Mouse (Mus musculus): ENCODE data around the gene Npas1. TPM values are rescaled to one million over a fixed set of nuclear protein-coding genes. Genes with fewer than 3 reads are reported as not detected.

Gene Npas1
- polyA plus RNA-seq (2014; fragmentation: Nextera tagmentation; extraction: Ambion mirVana) = 0.10 and 0.11 TPM in 2 replicates

GRCm38 (mm10) chr7:16477628-16478027 is at the start of gene Npas1:
Gene Npas1, minus strand, starts transcription at chr7:16477728.
- ATAC-seq (ENCODE audit: low read depth) = no peak
- WGBS = 87% methylated on average over 8 of the region's 8 CpGs
- peaks cover 53% of the 10 kb centered on the region for H3K27me3 ChIP-seq (replicated peaks; ENCODE audit: control insufficient read depth, insufficient read depth, low read length)

GRCm38 (mm10) chr7:16525995-16526394 is 48.5 kb upstream of the Npas1 start:
- WGBS = 85% methylated on average over 2 of the region's 2 CpGs
- Histone ChIP-seq H3K9me3 (ENCODE audit: control insufficient read depth, low read length) (no peaks in the 10 kb centered on the region), H3K9ac (ENCODE audit: low read depth, low read length) (no peak overlapping the region), H3K4me1 (ENCODE audit: control insufficient read depth, insufficient read depth, low read length) (no peaks in the 10 kb centered on the region), H3K27me3 (replicated peaks; ENCODE audit: control insufficient read depth, insufficient read depth, low read length) (no peaks in the 10 kb centered on the region), H3K27ac (replicated peaks; ENCODE audit: low read depth, low read length) (no peak overlapping the region), H3K4me2 (ENCODE audit: low read depth, low read length) (no peak overlapping the region), H3K4me3 (ENCODE audit: low read depth, low read length) (no peak overlapping the region), H3K36me3 (ENCODE audit: control insufficient read depth, insufficient read depth, low read length) (no peaks in the 10 kb centered on the region; the same call in 1 of the 2 replicates)
- DNase-seq (ENCODE audit: low spot score) (no peak), ATAC-seq (ENCODE audit: low read depth) (no peak)

More at GRCm38 (mm10) chr7:16477628-16478027, at the start of gene Npas1:
- Histone ChIP-seq H3K9ac (ENCODE audit: low read depth, low read length) (no peak within 1 kb of the TSS), H3K36me3 (ENCODE audit: control insufficient read depth, insufficient read depth, low read length) (no peaks in the 10 kb centered on the region), H3K4me1 (ENCODE audit: control insufficient read depth, insufficient read depth, low read length) (no peaks in the 10 kb centered on the region), H3K4me3 (ENCODE audit: low read depth, low read length) (peak within 1 kb of the TSS; percentile 27), H3K4me2 (ENCODE audit: low read depth, low read length) (peak within 1 kb of the TSS; percentile 51), H3K27ac (replicated peaks; ENCODE audit: low read depth, low read length) (no peak within 1 kb of the TSS), H3K9me3 (ENCODE audit: control insufficient read depth, low read length) (no peaks in the 10 kb centered on the region)
- no peak for DNase-seq (ENCODE audit: low spot score)

- Histone ChIP-seq H3K9ac (ENCODE audit: low read depth, low read length) (no peak overlapping the region), H3K27me3 (replicated peaks; ENCODE audit: control insufficient read depth, insufficient read depth, low read length) (no peaks in the 10 kb centered on the region), H3K27ac (replicated peaks; ENCODE audit: low read depth, low read length) (no peak overlapping the region), H3K4me1 (ENCODE audit: control insufficient read depth, insufficient read depth, low read length) (no peaks in the 10 kb centered on the region), H3K4me3 (ENCODE audit: low read depth, low read length) (no peak overlapping the region), H3K9me3 (ENCODE audit: control insufficient read depth, low read length) (no peaks in the 10 kb centered on the region), H3K36me3 (ENCODE audit: control insufficient read depth, insufficient read depth, low read length) (no peaks in the 10 kb centered on the region; the same call in 1 of the 2 replicates), H3K4me2 (ENCODE audit: low read depth, low read length) (no peak overlapping the region)
- 68% methylated on average over 3 of the region's 3 CpGs for WGBS
- ATAC-seq (ENCODE audit: low read depth) = no peak
- DNase-seq (ENCODE audit: low spot score) = peak; percentile 9
Measured at GRCm38 (mm10) chr7:16525448-16525847, 47.9 kb upstream of the Npas1 start.

- Histone ChIP-seq H3K27me3 (replicated peaks; ENCODE audit: control insufficient read depth, insufficient read depth, low read length) (no peaks in the 10 kb centered on the region), H3K4me2 (ENCODE audit: low read depth, low read length) (no peak overlapping the region), H3K27ac (replicated peaks; ENCODE audit: low read depth, low read length) (no peak overlapping the region), H3K9ac (ENCODE audit: low read depth, low read length) (no peak overlapping the region), H3K9me3 (ENCODE audit: control insufficient read depth, low read length) (no peaks in the 10 kb centered on the region), H3K4me3 (ENCODE audit: low read depth, low read length) (no peak overlapping the region), H3K36me3 (ENCODE audit: control insufficient read depth, insufficient read depth, low read length) (no peaks in the 10 kb centered on the region), H3K4me1 (ENCODE audit: control insufficient read depth, insufficient read depth, low read length) (no peaks in the 10 kb centered on the region)
- DNase-seq (ENCODE audit: low spot score) (peak; percentile 32), ATAC-seq (ENCODE audit: low read depth) (no peak)
- WGBS = 62% methylated on average over 2 of the region's 2 CpGs
Measured at GRCm38 (mm10) chr7:16524308-16524707, 46.8 kb upstream of the Npas1 start.

DNA sequence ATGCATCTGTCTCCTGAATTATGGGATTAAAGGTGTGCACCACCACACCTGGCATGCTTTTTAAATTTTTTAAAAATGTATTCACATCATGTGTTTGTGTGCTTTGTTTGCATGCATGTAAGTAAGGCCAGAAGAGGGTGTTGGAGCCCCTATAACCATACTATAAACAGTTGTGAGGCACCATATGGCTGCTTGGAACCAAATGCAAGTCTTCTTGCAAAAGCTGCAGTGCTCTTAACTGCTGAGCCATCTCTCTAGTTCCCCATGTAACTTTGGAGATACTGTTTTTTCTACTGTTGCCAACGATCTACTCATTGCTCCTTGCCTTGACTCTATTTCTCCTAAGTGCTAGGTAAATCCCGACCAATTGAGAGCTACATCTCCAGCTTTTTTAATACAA is 41.8 kb upstream of the Npas1 start:
- H3K27me3 ChIP-seq (replicated peaks; ENCODE audit: control insufficient read depth, insufficient read depth, low read length) = no peaks in the 10 kb centered on the region
- WGBS = 90% methylated on average over 2 of the region's 2 CpGs
- ATAC-seq (ENCODE audit: low read depth) = no peak
- H3K4me3 ChIP-seq (ENCODE audit: low read depth, low read length) = no peak overlapping the region
- H3K4me2 ChIP-seq (ENCODE audit: low read depth, low read length) = no peak overlapping the region
- no peak overlapping the region for H3K9ac ChIP-seq (ENCODE audit: low read depth, low read length)
- H3K9me3 ChIP-seq (ENCODE audit: control insufficient read depth, low read length) = no peaks in the 10 kb centered on the region
- peaks cover 9% of the 10 kb centered on the region; the same call in 1 of the 2 replicates for H3K36me3 ChIP-seq (ENCODE audit: control insufficient read depth, insufficient read depth, low read length)
- DNase-seq (ENCODE audit: low spot score) = no peak
- H3K27ac ChIP-seq (replicated peaks; ENCODE audit: low read depth, low read length) = no peak overlapping the region
- H3K4me1 ChIP-seq (ENCODE audit: control insufficient read depth, insufficient read depth, low read length) = no peaks in the 10 kb centered on the region

DNA sequence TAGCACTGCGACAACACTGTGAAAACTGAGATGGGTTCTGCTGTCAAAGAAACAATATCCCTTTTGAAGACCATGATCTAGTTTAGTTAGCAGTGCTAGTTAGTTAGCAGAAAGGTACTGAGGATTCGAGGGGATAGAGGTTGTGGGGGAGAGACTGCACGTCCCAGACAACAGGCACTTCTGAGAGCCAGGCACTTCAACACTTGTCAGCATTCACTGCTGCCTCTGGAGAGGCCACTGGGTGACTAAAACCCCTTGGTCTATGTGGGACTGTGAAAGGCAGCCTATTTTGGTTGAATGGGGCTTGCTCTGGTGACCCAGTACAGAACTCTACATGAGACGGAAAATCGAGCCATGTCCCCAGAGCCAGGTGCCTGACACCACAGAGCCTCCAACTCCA is 39.7 kb upstream of the Npas1 start:
- Histone ChIP-seq H3K4me2 (ENCODE audit: low read depth, low read length) (no peak overlapping the region), H3K9ac (ENCODE audit: low read depth, low read length) (no peak overlapping the region), H3K4me1 (ENCODE audit: control insufficient read depth, insufficient read depth, low read length) (no peaks in the 10 kb centered on the region), H3K9me3 (ENCODE audit: control insufficient read depth, low read length) (no peaks in the 10 kb centered on the region), H3K4me3 (ENCODE audit: low read depth, low read length) (no peak overlapping the region), H3K36me3 (ENCODE audit: control insufficient read depth, insufficient read depth, low read length) (peaks cover 19% of the 10 kb centered on the region), H3K27ac (replicated peaks; ENCODE audit: low read depth, low read length) (no peak overlapping the region), H3K27me3 (replicated peaks; ENCODE audit: control insufficient read depth, insufficient read depth, low read length) (no peaks in the 10 kb centered on the region)
- ATAC-seq (ENCODE audit: low read depth) (no peak), DNase-seq (ENCODE audit: low spot score) (no peak)
- whole genome bisulfite sequencing = 92% methylated on average over 5 of the region's 5 CpGs

GRCm38 (mm10) chr7:16507284-16507683 is 29.8 kb upstream of the Npas1 start:
- WGBS = 18% methylated on average over 3 of the region's 3 CpGs

DNA sequence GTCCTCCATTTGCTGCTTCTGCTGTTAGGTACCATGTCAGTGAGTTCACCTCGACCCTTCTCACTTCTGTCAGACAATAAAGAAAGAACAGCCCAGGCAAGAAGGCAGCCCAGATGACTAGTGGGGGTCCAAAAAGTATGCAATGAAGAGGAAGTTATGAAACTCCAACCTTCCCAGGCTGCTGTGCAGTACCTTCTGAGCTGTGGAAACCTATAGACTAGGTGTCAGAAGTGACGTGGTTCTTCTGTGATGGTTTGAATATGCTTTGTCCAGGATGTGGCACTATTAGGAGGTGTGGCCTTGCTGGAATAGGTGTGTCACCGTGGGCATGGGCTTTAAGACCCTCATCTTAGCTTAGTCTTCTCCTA is 27.7 kb upstream of the Npas1 start:
- Histone ChIP-seq H3K27ac (replicated peaks; ENCODE audit: low read depth, low read length) (no peak overlapping the region), H3K4me1 (ENCODE audit: control insufficient read depth, insufficient read depth, low read length) (no peaks in the 10 kb centered on the region), H3K9ac (ENCODE audit: low read depth, low read length) (no peak overlapping the region), H3K4me3 (ENCODE audit: low read depth, low read length) (no peak overlapping the region), H3K36me3 (ENCODE audit: control insufficient read depth, insufficient read depth, low read length) (peaks cover 73% of the 10 kb centered on the region), H3K4me2 (ENCODE audit: low read depth, low read length) (no peak overlapping the region), H3K27me3 (replicated peaks; ENCODE audit: control insufficient read depth, insufficient read depth, low read length) (no peaks in the 10 kb centered on the region), H3K9me3 (ENCODE audit: control insufficient read depth, low read length) (no peaks in the 10 kb centered on the region)
- 88% methylated on average over 3 of the region's 3 CpGs for WGBS
- DNase-seq (ENCODE audit: low spot score) (no peak), ATAC-seq (ENCODE audit: low read depth) (no peak)

More at GRCm38 (mm10) chr7:16507284-16507683, 29.8 kb upstream of the Npas1 start:
- Histone ChIP-seq H3K4me1 (ENCODE audit: control insufficient read depth, insufficient read depth, low read length) (no peaks in the 10 kb centered on the region), H3K27ac (replicated peaks; ENCODE audit: low read depth, low read length) (no peak overlapping the region), H3K36me3 (ENCODE audit: control insufficient read depth, insufficient read depth, low read length) (peaks cover 73% of the 10 kb centered on the region), H3K9ac (ENCODE audit: low read depth, low read length) (no peak overlapping the region), H3K9me3 (ENCODE audit: control insufficient read depth, low read length) (no peaks in the 10 kb centered on the region), H3K4me2 (ENCODE audit: low read depth, low read length) (no peak overlapping the region), H3K27me3 (replicated peaks; ENCODE audit: control insufficient read depth, insufficient read depth, low read length) (no peaks in the 10 kb centered on the region), H3K4me3 (ENCODE audit: low read depth, low read length) (no peak overlapping the region)
- DNase-seq (ENCODE audit: low spot score) (peak; percentile 36), ATAC-seq (ENCODE audit: low read depth) (no peak)

- Histone ChIP-seq H3K9ac (ENCODE audit: low read depth, low read length) (no peak overlapping the region), H3K4me3 (ENCODE audit: low read depth, low read length) (no peak overlapping the region), H3K4me2 (ENCODE audit: low read depth, low read length) (no peak overlapping the region), H3K9me3 (ENCODE audit: control insufficient read depth, low read length) (no peaks in the 10 kb centered on the region), H3K36me3 (ENCODE audit: control insufficient read depth, insufficient read depth, low read length) (peaks cover 68% of the 10 kb centered on the region), H3K4me1 (ENCODE audit: control insufficient read depth, insufficient read depth, low read length) (no peaks in the 10 kb centered on the region), H3K27me3 (replicated peaks; ENCODE audit: control insufficient read depth, insufficient read depth, low read length) (no peaks in the 10 kb centered on the region), H3K27ac (replicated peaks; ENCODE audit: low read depth, low read length) (no peak overlapping the region)
- WGBS = 81% methylated on average over 2 of the region's 2 CpGs
- DNase-seq (ENCODE audit: low spot score) = peak; percentile 14
- no peak for ATAC-seq (ENCODE audit: low read depth)
Measured at GRCm38 (mm10) chr7:16504573-16505225, 27.2 kb upstream of the Npas1 start.
